Comparison of ENCODE assay signal across 10 mouse cellular contexts in the genomic region with DNA sequence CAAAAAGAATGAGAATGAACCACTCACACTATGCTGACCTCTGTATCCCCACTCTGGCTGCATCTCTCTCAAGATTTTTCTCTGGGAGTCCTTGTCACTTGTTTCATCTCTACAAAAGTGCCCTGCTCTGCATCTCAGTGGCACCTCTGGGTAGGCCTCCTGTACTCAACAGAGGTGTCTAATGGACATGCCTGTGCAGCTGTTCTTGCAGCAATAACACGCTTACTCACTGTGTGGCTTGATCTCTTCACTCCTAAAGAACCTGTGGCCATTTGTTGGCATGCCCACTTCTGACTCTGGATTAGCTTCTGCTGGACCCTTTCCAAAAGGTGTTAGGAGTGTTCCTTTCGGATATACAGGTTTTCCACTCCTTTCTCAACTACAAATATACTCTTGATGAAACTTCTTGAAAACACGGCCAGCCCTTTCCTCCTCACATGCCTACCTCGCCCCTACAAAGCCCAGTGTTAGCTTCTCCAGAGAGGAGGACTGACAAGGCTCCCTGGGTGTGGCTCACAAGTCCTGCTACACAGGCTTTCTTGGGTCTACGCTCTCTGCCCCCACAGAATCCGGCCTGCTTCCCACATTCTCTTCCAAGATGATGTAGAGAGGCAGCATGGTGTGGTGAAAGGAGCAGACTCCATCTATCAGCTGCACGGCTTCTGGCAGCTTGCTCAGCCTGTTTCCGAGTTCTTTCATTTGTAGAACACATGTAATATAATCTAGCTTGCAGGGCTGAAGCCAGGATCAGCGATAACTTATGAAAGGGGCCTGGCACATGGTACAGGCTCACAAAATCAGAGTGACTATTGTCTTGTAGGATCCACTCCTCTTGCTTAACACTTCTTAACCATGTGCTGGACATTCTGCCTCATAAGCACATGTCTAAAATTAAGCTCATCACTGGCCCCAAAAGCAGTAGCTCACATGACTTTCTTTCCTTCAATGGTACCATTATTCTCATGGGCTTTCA.
DNase-seq lines count a peak whose midpoint lies in the region; ATAC-seq and TF ChIP-seq lines count a peak whose summit lies in the region.
"Had no signal": no experiment of that assay in that cellular context is flagged by ENCODE, and none has a peak within 500 bp of the region (broad histone marks: within the 10 kb centered on the region; RNA-seq: fewer than 3 reads in every experiment).

No protein-coding gene starts in this region.

- no peaks in the 10 kb centered on the region for H3K27me3 ChIP-seq in lung, postnatal 0 days (replicated peaks; ENCODE audit: insufficient read depth, low read length)
- H3K27me3 ChIP-seq in hindbrain, embryonic 12.5 days, result no peaks in the 10 kb centered on the region
- H3K27me3 ChIP-seq: embryonic facial prominence, embryonic 12.5 days had no signal

- peak; percentile 50 for TF ChIP-seq EP300 in lung, postnatal 0 days (IDR thresholded peaks at IDR 0.05)

- H3K4me2 ChIP-seq in lung, postnatal 0 days (replicated peaks; ENCODE audit: low read depth, low read length), result no peak overlapping the region
- H3K4me2 ChIP-seq in hindbrain, embryonic 12.5 days (replicated peaks), result no peak overlapping the region
- H3K4me2 ChIP-seq: embryonic facial prominence, embryonic 12.5 days had no signal

- peak overlapping the region; percentile 7; the same call in 1 of the 2 replicates for H3K27ac ChIP-seq in lung, postnatal 0 days (ENCODE audit: low read length)
- H3K27ac ChIP-seq in hindbrain, embryonic 12.5 days, result no peak overlapping the region
- H3K27ac ChIP-seq: embryonic facial prominence, embryonic 12.5 days had no signal

- H3K36me3 ChIP-seq in lung, postnatal 0 days (ENCODE audit: insufficient read depth, low read length), result no peaks in the 10 kb centered on the region
- H3K36me3 ChIP-seq in hindbrain, embryonic 12.5 days, result no peaks in the 10 kb centered on the region
- H3K36me3 ChIP-seq: embryonic facial prominence, embryonic 12.5 days had no signal

- 40% methylated on average over 9 of the region's 9 CpGs for WGBS in lung, postnatal 0 days
- 79% methylated on average over 9 of the region's 9 CpGs for WGBS in hindbrain, embryonic 12.5 days

- no peaks in the 10 kb centered on the region for H3K9me3 ChIP-seq in lung, postnatal 0 days (ENCODE audit: low read length)
- H3K9me3 ChIP-seq in hindbrain, embryonic 12.5 days (replicated peaks), result no peaks in the 10 kb centered on the region
- H3K9me3 ChIP-seq: embryonic facial prominence, embryonic 12.5 days had no signal

- no peak overlapping the region for H3K9ac ChIP-seq in lung, postnatal 0 days (replicated peaks; ENCODE audit: low read depth)
- no peak overlapping the region for H3K9ac ChIP-seq in hindbrain, embryonic 12.5 days
- H3K9ac ChIP-seq: embryonic facial prominence, embryonic 12.5 days had no signal

- peak; percentile 67 for ATAC-seq in lung, postnatal 0 days
- no peak for ATAC-seq in hindbrain, embryonic 12.5 days (ENCODE audit: low FRiP score)

- TF ChIP-seq CTCF in lung, postnatal 0 days (IDR thresholded peaks at IDR 0.05), result no peak

- DNase-seq in kidney, postnatal 4 days, result peak; percentile 21 to 37
- no peak for DNase-seq in kidney, adult 18-20 months
- DNase-seq in NIH3T3 (ENCODE audit: low read depth), result peak; percentile 79
- DNase-seq in fat pad, adult 2 months (ENCODE audit: extremely low read depth, low read depth, low spot score), result peak; percentile 33
- peak; percentile 78 for DNase-seq in lung, postnatal 0 days (ENCODE audit: low spot score)
- DNase-seq in cerebellum, adult 8-10 months, result no peak
- DNase-seq: adrenal gland, adult 8-10 months; right cerebral cortex, postnatal 14 days had no signal

- no peak overlapping the region for H3K4me3 ChIP-seq in lung, postnatal 0 days (ENCODE audit: low read depth, low read length)
- no peak overlapping the region for H3K4me3 ChIP-seq in hindbrain, embryonic 12.5 days
- H3K4me3 ChIP-seq: embryonic facial prominence, embryonic 12.5 days had no signal

- H3K4me1 ChIP-seq in lung, postnatal 0 days (ENCODE audit: insufficient read depth, low read depth, low read length), result peaks cover 22% of the 10 kb centered on the region; the same call in 1 of the 2 replicates
- no peaks in the 10 kb centered on the region for H3K4me1 ChIP-seq in hindbrain, embryonic 12.5 days

Comparison
In these comparisons a context has a peak if more than half of its experiments do, and no peak if none do; other contexts are left out.
1. DNase-seq: peak in kidney, postnatal 4 days (2 of 2), NIH3T3 (single experiment), fat pad, adult 2 months (single experiment) and lung, postnatal 0 days (single experiment); none in kidney, adult 18-20 months (single experiment) and cerebellum, adult 8-10 months (single experiment).